Mouse (Mus musculus): Measurements from ENCODE around the gene Rap1a.

GRCm38 (mm10) chr3:105815236-105815904 lies 14.2 kb upstream of the Rap1a start:
- no peak for TF ChIP-seq CTCF (IDR thresholded peaks at IDR 0.05; ENCODE audit: control insufficient read depth, insufficient read depth, insufficient replicate concordance, low read depth, low read length)
- TF ChIP-seq POLR2A (IDR thresholded peaks at IDR 0.05; ENCODE audit: control insufficient read depth, low read depth, low read length), result no peak

All from testis, adult 2 months (tissue).